ENCODE assay signal across 8 mouse cellular contexts in genomic region chr1:165035618-165036017, GRCm38 (mm10).
DNase-seq lines count a peak whose midpoint lies in the region; ATAC-seq lines count a peak whose summit lies in the region.

No protein-coding gene starts in this region.

- no peak overlapping the region for H3K9ac ChIP-seq in heart, embryonic 15.5 days
- no peak overlapping the region for H3K9ac ChIP-seq in intestine, embryonic 15.5 days

- no peaks in the 10 kb centered on the region for H3K9me3 ChIP-seq in heart, embryonic 15.5 days (replicated peaks)
- no peaks in the 10 kb centered on the region for H3K9me3 ChIP-seq in intestine, embryonic 15.5 days

- no peak for DNase-seq in heart, postnatal 14 days
- DNase-seq in CD4-positive, CD25-positive, alpha-beta regulatory T cell, adult 2 months (ENCODE audit: low read depth, low spot score): peak; percentile 69
- peak; percentile 56 for DNase-seq in cerebellum, adult 11-12 months
- peak; percentile 19 for DNase-seq in lung, postnatal 14 days
- no peak for DNase-seq in urinary bladder, postnatal 10 days (ENCODE audit: low spot score)
- no peak for DNase-seq in thymus, postnatal 36 days

- H3K4me2 ChIP-seq in heart, embryonic 15.5 days: no peak overlapping the region
- no peak overlapping the region for H3K4me2 ChIP-seq in intestine, embryonic 15.5 days (replicated peaks)

- H3K36me3 ChIP-seq in heart, embryonic 15.5 days: no peaks in the 10 kb centered on the region
- no peaks in the 10 kb centered on the region for H3K36me3 ChIP-seq in intestine, embryonic 15.5 days

- H3K27ac ChIP-seq in heart, embryonic 15.5 days: no peak overlapping the region
- no peak overlapping the region for H3K27ac ChIP-seq in intestine, embryonic 15.5 days

- WGBS in heart, embryonic 15.5 days: 87% methylated on average over 1 of the region's 1 CpGs
- WGBS in intestine, embryonic 15.5 days: 77% methylated on average over 1 of the region's 1 CpGs

- H3K4me3 ChIP-seq in heart, embryonic 15.5 days: no peak overlapping the region
- H3K4me3 ChIP-seq in intestine, embryonic 15.5 days (replicated peaks): no peak overlapping the region

- intact Hi-C loops in heart, postnatal 14 days (cut with DNase I): no loop called here

- H3K27me3 ChIP-seq in heart, embryonic 15.5 days: no peaks in the 10 kb centered on the region
- H3K27me3 ChIP-seq in intestine, embryonic 15.5 days (replicated peaks): no peaks in the 10 kb centered on the region

- 0 out of 2 replicates have a peak, but pooled peaks have one; percentile 31 for ATAC-seq in heart, embryonic 15.5 days (replicated peaks; ENCODE audit: insufficient number of reproducible peaks, insufficient read depth, low FRiP score, low read depth)
- peak; percentile 62 for ATAC-seq in intestine, embryonic 15.5 days

- H3K4me1 ChIP-seq in heart, embryonic 15.5 days (replicated peaks): no peaks in the 10 kb centered on the region
- no peaks in the 10 kb centered on the region for H3K4me1 ChIP-seq in intestine, embryonic 15.5 days (replicated peaks)

Comparison
In these comparisons a context has a peak if more than half of its experiments do, and no peak if none do; other contexts are left out.
1. DNase-seq: peak in CD4-positive, CD25-positive, alpha-beta regulatory T cell, adult 2 months (single experiment), cerebellum, adult 11-12 months (single experiment) and lung, postnatal 14 days (single experiment); none in heart, postnatal 14 days (0 of 2), urinary bladder, postnatal 10 days (single experiment) and thymus, postnatal 36 days (0 of 2).